Mouse (Mus musculus) forebrain, embryonic 11.5 days (tissue): ENCODE data around the gene Acox3. TPM values are rescaled to one million over a fixed set of nuclear protein-coding genes. Genes with fewer than 3 reads are reported as not detected.

ENCODE experiments used
- ATAC-seq: fragments of 200-750 bp; cut with Nextera tagmentation; replicated peaks from 2 replicates; pipeline ENCODE4 v1.8.0; 2017; ENCODE audit warnings: moderate TSS enrichment; ENCODE audit not compliant: low FRiP score
- DNase-seq: peaks from one replicate; pipeline ENCODE4 v3.0.0-alpha.2; 2017; ENCODE audit warnings: low spot score
- H3K27ac ChIP-seq: fragments of 300-500 bp; sonication (generic); 2 replicates; pipeline ENCODE4 v1.5.1; 2014; ENCODE audit warnings: low read depth, low read length
- H3K27me3 ChIP-seq: fragments of 300-500 bp; sonication (generic); 2 replicates; pipeline ENCODE4 v1.6.1; 2014; ENCODE audit warnings: mild to moderate bottlenecking, low read length, mixed read lengths; ENCODE audit not compliant: control insufficient read depth, insufficient read depth
- H3K36me3 ChIP-seq: fragments of 300-500 bp; sonication (generic); 2 replicates; pipeline ENCODE4 v1.6.1; 2014; ENCODE audit warnings: mild to moderate bottlenecking, low read length, moderate library complexity, mixed read lengths; ENCODE audit not compliant: control insufficient read depth, insufficient read depth
- H3K4me1 ChIP-seq: fragments of 300-500 bp; sonication (generic); replicated peaks from 2 replicates; pipeline ENCODE4 v1.6.1; 2014; ENCODE audit warnings: low read length, mixed read lengths; ENCODE audit not compliant: control insufficient read depth, insufficient read depth
- H3K4me2 ChIP-seq: fragments of 300-500 bp; sonication (generic); 2 replicates; pipeline ENCODE4 v1.6.1; 2014; ENCODE audit warnings: low read depth, mild to moderate bottlenecking, low read length, moderate library complexity, mixed read lengths; ENCODE audit not compliant: severe bottlenecking
- H3K4me3 ChIP-seq: fragments of 300-500 bp; sonication (generic); 2 replicates; pipeline ENCODE4 v1.5.1; 2014; ENCODE audit warnings: low read depth, low read length
- H3K9ac ChIP-seq: fragments of 300-500 bp; sonication (generic); 2 replicates; pipeline ENCODE4 v1.6.1; 2014; ENCODE audit warnings: low read length
- H3K9me3 ChIP-seq: fragments of 300-500 bp; sonication (generic); 2 replicates; pipeline ENCODE4 v1.6.1; 2016; ENCODE audit warnings: low read length, mixed read lengths; ENCODE audit not compliant: control insufficient read depth
- WGBS: fragments of 180-500 bp; shearing (Covaris S2); extraction: QIAGEN DNeasy Blood & Tissue Kit; methylation state at CpG from one replicate; pipeline ENCODE4 v1.1.7; 2014; 5-methylcytosine and 5-hydroxymethylcytosine counted together
- polyA plus RNA-seq: library from polyadenylated mRNA; unstranded; fragments of >200 nt; fragmentation: Nextera tagmentation; extraction: Ambion mirVana; gene quantifications from 2 replicates; pipeline ENCODE4 v1.2.1, GENCODE M21; 2014

Acox3 gene
- polyA plus RNA-seq, 1 experiment from 2014 or later: 15.6 TPM

DNA sequence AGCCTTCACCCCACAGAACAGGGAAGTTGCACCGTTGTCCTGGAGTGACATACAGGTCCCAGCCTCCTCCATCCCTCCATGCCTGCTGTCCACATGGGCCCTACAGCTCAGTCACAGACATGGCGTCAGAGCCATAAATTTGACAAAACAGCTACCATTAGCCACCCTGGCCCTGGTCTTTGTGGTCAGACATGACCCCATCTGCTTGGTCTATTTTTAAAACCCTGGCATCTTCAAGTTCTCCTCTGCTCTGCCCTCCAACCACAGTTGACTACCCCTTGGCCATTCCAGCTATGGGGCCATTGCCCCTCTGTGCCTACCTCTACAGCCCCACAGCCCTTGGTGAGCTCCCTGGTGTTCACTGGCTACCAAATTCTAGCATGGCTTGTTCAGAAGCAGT lies 27.1 kb downstream of the Acox3 start:
- H3K4me3 ChIP-seq: no peak overlapping the region
- H3K27ac ChIP-seq: no peak overlapping the region

DNA sequence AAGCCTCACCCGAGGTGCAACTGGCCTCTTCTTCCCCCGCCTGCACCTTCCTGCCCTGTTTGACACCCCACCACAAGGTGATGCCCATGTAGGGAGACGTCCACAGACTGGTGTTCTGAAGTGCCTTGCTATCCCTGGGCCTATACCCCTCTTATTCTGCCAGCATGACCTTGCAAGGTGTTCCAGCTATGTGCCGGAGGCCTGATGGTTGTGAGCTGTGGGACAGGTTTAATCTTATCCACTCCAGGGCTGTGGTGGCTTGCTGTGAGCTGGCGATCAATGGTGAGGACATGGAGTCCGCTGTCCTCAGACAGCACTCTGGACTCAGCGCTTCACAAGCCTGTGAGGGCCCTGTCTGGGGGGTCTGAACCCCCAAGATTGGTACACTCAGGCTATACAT lies 27.5 kb downstream of the Acox3 start:
- Histone ChIP-seq H3K4me2 (no peak overlapping the region), H3K27ac (no peak overlapping the region), H3K4me1 (peaks cover 13% of the 10 kb centered on the region), H3K9me3 (no peaks in the 10 kb centered on the region), H3K27me3 (no peaks in the 10 kb centered on the region), H3K9ac (no peak overlapping the region), H3K4me3 (no peak overlapping the region), H3K36me3 (no peaks in the 10 kb centered on the region)
- 95% methylated on average over 7 of the region's 7 CpGs for WGBS
- ATAC-seq (no peak), DNase-seq (no peak)

More for the DNA sequence above, 27.1 kb downstream of the Acox3 start:
- H3K27me3 ChIP-seq: no peaks in the 10 kb centered on the region
- no peak overlapping the region for H3K4me2 ChIP-seq
- H3K4me1 ChIP-seq: peaks cover 13% of the 10 kb centered on the region
- no peak for ATAC-seq
- no peak overlapping the region for H3K9ac ChIP-seq
- H3K9me3 ChIP-seq: no peaks in the 10 kb centered on the region
- WGBS: 76% methylated on average over 2 of the region's 2 CpGs
- DNase-seq: no peak
- no peaks in the 10 kb centered on the region for H3K36me3 ChIP-seq

DNA sequence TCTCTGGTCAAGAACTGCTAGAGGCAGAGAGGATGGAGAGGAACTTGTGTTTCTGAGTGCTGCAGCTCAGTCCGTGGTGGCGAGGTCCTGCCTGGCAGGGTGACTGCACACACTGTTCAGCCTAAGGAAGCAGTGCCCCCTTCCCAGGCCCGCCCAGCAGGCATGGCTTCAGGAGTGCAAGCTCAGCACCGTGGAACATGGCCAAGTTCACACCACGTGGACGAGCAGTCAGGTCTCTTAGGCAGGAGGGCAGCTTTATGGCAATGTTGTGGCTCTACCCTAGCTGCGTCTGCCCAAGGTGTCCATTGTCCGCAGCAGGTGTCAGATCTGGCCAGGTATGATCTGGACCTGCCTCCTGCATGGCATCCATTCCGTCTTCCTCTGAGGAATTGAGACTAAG lies 28.3 kb downstream of the Acox3 start:
- Histone ChIP-seq H3K36me3 (no peaks in the 10 kb centered on the region), H3K4me1 (peaks cover 13% of the 10 kb centered on the region), H3K9me3 (no peaks in the 10 kb centered on the region), H3K27ac (no peak overlapping the region), H3K4me3 (no peak overlapping the region), H3K4me2 (no peak overlapping the region), H3K9ac (no peak overlapping the region), H3K27me3 (no peaks in the 10 kb centered on the region)
- ATAC-seq (no peak), DNase-seq (no peak)
- WGBS: 87% methylated on average over 9 of the region's 9 CpGs

DNA sequence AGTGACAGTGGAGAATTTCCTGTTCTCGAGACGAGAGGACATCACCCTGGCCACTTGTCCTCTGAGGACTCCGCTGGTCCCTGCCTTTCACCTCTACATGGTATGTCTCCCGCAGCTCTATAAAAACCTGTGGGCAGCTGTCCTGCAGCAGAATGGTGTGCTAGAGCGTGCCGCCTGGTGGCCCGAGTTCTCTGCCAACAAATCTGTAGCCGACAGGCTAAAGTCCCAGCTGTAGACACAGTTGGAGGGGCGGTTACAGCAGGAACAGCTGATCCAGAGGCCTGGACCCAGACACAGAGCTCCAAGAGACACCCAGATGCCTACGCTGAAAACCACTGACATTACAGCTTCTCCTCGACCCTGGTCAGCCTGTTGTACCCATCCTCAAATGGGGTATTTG lies 29.1 kb downstream of the Acox3 start:
- no peak for ATAC-seq
- H3K9me3 ChIP-seq: no peaks in the 10 kb centered on the region
- H3K9ac ChIP-seq: no peak overlapping the region
- no peak overlapping the region for H3K4me2 ChIP-seq
- no peaks in the 10 kb centered on the region for H3K36me3 ChIP-seq
- H3K4me1 ChIP-seq: peaks cover 13% of the 10 kb centered on the region
- 89% methylated on average over 11 of the region's 11 CpGs for WGBS
- DNase-seq: no peak
- no peaks in the 10 kb centered on the region for H3K27me3 ChIP-seq
- no peak overlapping the region for H3K4me3 ChIP-seq
- no peak overlapping the region for H3K27ac ChIP-seq

DNA sequence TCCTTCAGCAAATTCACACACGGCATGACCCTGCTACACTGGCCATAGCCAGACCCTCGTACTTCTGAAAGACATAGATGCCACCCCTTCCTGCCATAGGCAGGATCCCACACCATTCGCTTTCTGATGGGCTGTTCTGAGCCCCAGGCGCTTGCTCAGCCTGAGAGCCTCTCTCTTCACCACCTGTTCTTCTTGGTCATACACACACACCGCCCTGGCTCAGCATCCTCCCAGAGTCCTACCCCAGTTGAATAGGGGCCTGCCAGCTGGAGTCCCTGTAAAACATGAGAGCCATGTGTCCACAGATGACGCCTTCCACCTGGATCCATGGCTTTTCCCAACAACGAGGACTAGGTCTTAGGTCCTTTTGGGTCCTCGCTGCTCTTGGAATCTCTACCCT lies 29.9 kb downstream of the Acox3 start:
- Histone ChIP-seq H3K36me3 (no peaks in the 10 kb centered on the region), H3K4me1 (peaks cover 13% of the 10 kb centered on the region), H3K27ac (no peak overlapping the region), H3K4me3 (no peak overlapping the region), H3K9ac (no peak overlapping the region), H3K27me3 (no peaks in the 10 kb centered on the region), H3K9me3 (no peaks in the 10 kb centered on the region), H3K4me2 (no peak overlapping the region)
- WGBS: 92% methylated on average over 8 of the region's 8 CpGs
- DNase-seq: no peak
- ATAC-seq: no peak

DNA sequence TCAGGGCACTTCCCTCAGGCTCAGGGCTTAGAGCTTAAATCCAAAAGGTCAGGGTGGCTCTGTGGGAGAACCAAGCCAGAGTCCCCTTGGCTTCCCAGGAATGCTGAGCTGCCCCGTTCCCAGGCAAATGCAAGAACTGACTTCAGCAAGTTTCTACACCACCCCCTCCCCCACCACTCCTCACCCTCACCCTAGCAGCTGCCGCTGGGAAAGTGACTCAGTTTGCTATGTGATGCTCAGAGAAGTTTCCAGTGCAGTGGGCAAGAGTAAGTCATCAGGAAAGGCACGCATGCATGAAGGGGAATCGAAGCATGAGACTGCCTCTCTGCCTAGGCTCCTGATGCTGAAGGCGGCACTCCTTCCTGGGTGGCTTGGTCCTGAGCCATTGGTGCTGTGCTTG lies 34.1 kb downstream of the Acox3 start:
- DNase-seq (no peak), ATAC-seq (no peak)
- Histone ChIP-seq H3K9ac (no peak overlapping the region), H3K27me3 (no peaks in the 10 kb centered on the region), H3K4me2 (no peak overlapping the region), H3K4me1 (no peaks in the 10 kb centered on the region), H3K4me3 (no peak overlapping the region), H3K27ac (no peak overlapping the region), H3K9me3 (no peaks in the 10 kb centered on the region), H3K36me3 (no peaks in the 10 kb centered on the region)
- WGBS: 46% methylated on average over 5 of the region's 5 CpGs

DNA sequence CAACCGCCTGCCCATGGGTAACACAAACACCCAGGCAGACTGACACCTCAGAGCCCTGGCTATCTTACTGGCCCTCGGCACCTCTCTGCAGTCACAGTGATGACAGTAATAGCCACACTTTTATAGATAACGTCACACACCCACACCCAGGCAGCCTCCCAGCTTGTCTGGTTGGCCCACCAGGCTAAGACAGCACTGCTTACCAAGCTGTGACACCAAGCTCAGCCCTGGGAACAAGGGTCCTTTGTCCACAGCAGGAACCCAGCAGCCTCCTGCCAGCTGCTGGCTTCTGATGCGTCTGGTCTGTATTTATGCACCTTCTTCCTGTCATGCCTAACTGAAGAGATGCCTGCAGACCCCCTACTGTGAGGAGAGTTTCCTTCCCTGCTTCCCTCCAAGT lies 38.3 kb downstream of the Acox3 start:
- Histone ChIP-seq H3K9me3 (no peaks in the 10 kb centered on the region), H3K4me1 (no peaks in the 10 kb centered on the region), H3K27me3 (no peaks in the 10 kb centered on the region), H3K4me2 (no peak overlapping the region), H3K36me3 (no peaks in the 10 kb centered on the region), H3K9ac (no peak overlapping the region), H3K4me3 (no peak overlapping the region), H3K27ac (no peak overlapping the region)
- ATAC-seq (no peak), DNase-seq (no peak)
- 51% methylated on average over 4 of the region's 4 CpGs for WGBS

DNA sequence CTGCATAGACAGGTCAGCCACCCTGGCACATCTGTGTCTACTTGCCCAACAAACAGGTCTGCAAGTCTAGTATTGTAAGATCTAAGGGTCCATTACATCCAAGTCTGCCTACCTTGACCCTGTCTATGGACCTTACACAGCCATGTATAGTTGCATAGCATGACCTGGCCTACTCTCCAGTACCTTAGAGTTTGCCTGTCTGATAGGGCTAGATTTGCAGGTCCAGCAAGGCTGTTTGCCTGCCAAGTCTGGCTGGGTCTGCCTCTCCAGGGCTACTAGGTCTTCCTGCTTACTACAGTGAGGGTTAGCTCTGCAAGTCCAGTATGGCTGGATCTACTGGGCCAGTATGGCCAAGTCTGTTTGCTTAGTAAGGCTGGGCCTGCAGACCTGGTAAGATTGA lies 41.0 kb downstream of the Acox3 start:
- H3K27ac ChIP-seq: no peak overlapping the region
- DNase-seq (no peak), ATAC-seq (no peak)
- no peak overlapping the region for H3K4me2 ChIP-seq
- H3K4me1 ChIP-seq: no peaks in the 10 kb centered on the region
- H3K9me3 ChIP-seq: no peaks in the 10 kb centered on the region
- H3K4me3 ChIP-seq: no peak overlapping the region
- H3K9ac ChIP-seq: no peak overlapping the region
- no peaks in the 10 kb centered on the region for H3K36me3 ChIP-seq
- no peaks in the 10 kb centered on the region for H3K27me3 ChIP-seq

DNA sequence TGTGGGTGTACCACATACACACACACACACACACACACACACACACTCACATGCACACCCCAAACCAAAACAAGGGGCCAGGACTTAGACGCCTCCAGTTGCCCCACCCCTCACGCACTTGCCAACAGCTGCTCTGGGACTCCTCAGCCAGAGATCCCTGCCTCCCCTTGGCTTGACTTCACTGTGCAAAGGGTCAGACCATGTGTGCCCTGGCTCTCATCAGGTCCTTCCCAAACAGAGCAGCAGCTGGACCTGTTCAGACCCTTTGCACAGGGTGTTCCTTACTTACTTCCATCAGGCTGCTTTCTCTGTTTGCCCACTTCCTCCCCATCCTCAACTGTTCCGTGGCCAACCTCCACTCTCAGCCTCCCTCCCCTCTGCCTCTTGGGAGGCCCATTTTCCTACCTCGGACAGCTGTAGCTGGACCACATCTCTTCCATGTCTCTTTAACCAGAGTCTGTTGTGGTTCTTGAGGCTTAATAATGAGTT lies 42.0 kb downstream of the Acox3 start:
- DNase-seq: no peak
- ATAC-seq: no peak
- no peak overlapping the region for H3K4me3 ChIP-seq

More for the DNA sequence above, 42.0 kb downstream of the Acox3 start:
- WGBS: 77% methylated on average over 4 of the region's 4 CpGs
- Histone ChIP-seq H3K4me2 (no peak overlapping the region), H3K36me3 (no peaks in the 10 kb centered on the region), H3K4me1 (no peaks in the 10 kb centered on the region), H3K27me3 (no peaks in the 10 kb centered on the region), H3K9ac (no peak overlapping the region), H3K27ac (no peak overlapping the region), H3K9me3 (no peaks in the 10 kb centered on the region)
